Mouse (Mus musculus) liver, embryonic 14.5 days (tissue): Measurements from ENCODE around the gene Qrich2.

ENCODE experiments used
- CTCF ChIP-seq: IDR thresholded peaks from 2 replicates; pipeline ENCODE4 v1.5.1; 2016; ENCODE audit warnings: antibody characterized with exemption, low read depth, control low read depth
- EP300 ChIP-seq: IDR thresholded peaks from 2 replicates; pipeline ENCODE4 v1.6.1; 2016; ENCODE audit warnings: antibody characterized with exemption, low read depth

- TF ChIP-seq CTCF, result no peak
- TF ChIP-seq EP300, result no peak
Measured at GRCm38 (mm10) chr11:116413631-116414022, 52.4 kb downstream of the Qrich2 start.
